Mouse (Mus musculus) large intestine, adult 2 months (tissue): ENCODE results near the gene Zg16. TPM values are rescaled to one million over a fixed set of nuclear protein-coding genes. Genes with fewer than 3 reads are reported as not detected.
A peak's percentile ranks its signal among the peaks of the same experiment; 100 is the strongest.
"Not testable (repeated sequence)": the region's sequence is repeated elsewhere in the genome, so short reads cannot be mapped to it uniquely, and the experiment has no call there.

Experiments
- DNase-seq: peaks from one replicate; pipeline ENCODE4 v3.0.0-alpha.2; 2012; ENCODE audit warnings: low read depth, low spot score
- WGBS: fragments of 180-500 bp; shearing (Covaris S2); methylation state at CpG from one replicate; pipeline ENCODE4 v1.1.7; 2018; 5-methylcytosine and 5-hydroxymethylcytosine counted together
- polyA plus RNA-seq: library from polyadenylated mRNA; depleted of rRNA; stranded (reverse); fragments of >200 nt; gene quantifications from 2 replicates; pipeline ENCODE4 v1.2.3, GENCODE M21; 2012

Gene Zg16
- polyA plus RNA-seq, 1 experiment, result 9,267 TPM

GRCm38 (mm10) chr7:127105551-127105950 lies 18.4 kb upstream of the Zg16 start:
- DNase-seq, result no peak
- WGBS, result 74% methylated on average over 7 of the region's 7 CpGs

GRCm38 (mm10) chr7:127104560-127105332 lies 17.6 kb upstream of the Zg16 start:
- peak; percentile 86 for DNase-seq
- WGBS, result 18% methylated on average over 17 of the region's 17 CpGs

- no peak for DNase-seq
- WGBS, result 65% methylated on average over 6 of the region's 6 CpGs
Measured at GRCm38 (mm10) chr7:127103960-127104359, 16.8 kb upstream of the Zg16 start.

- 86% methylated on average over 6 of the region's 6 CpGs for WGBS
Measured at GRCm38 (mm10) chr7:127102148-127102547, 15.0 kb upstream of the Zg16 start.

GRCm38 (mm10) chr7:127101451-127102016 lies 14.4 kb upstream of the Zg16 start:
- no peak for DNase-seq
- WGBS, result 13% methylated on average over 2 of the region's 2 CpGs

More at GRCm38 (mm10) chr7:127102148-127102547, 15.0 kb upstream of the Zg16 start:
- DNase-seq, result no peak

GRCm38 (mm10) chr7:127099528-127099927 lies 12.4 kb upstream of the Zg16 start:
- no peak for DNase-seq
- WGBS, result 80% methylated on average over 4 of the region's 4 CpGs

- no peak for DNase-seq
- 90% methylated on average over 4 of the region's 4 CpGs for WGBS
Measured at GRCm38 (mm10) chr7:127098950-127099349, 11.8 kb upstream of the Zg16 start.

GRCm38 (mm10) chr7:127098521-127098920 lies 11.4 kb upstream of the Zg16 start:
- no peak for DNase-seq
- 87% methylated on average over 5 of the region's 5 CpGs for WGBS

GRCm38 (mm10) chr7:127096456-127096855 lies 9.3 kb upstream of the Zg16 start:
- no peak for DNase-seq
- WGBS, result 71% methylated on average over 7 of the region's 7 CpGs

GRCm38 (mm10) chr7:127093914-127094313 lies 6.8 kb upstream of the Zg16 start:
- no peak for DNase-seq
- WGBS, result 54% methylated on average over 3 of the region's 3 CpGs

- WGBS, result 73% methylated on average over 16 of the region's 16 CpGs
- DNase-seq, result no peak
Measured at GRCm38 (mm10) chr7:127091114-127091896, 4.2 kb upstream of the Zg16 start, which contains the start of gene AI467606. Gene AI467606 (plus strand): TSS chr7:127091359.

- no peak for DNase-seq
- 91% methylated on average over 20 of the region's 20 CpGs for WGBS
Measured at GRCm38 (mm10) chr7:127090154-127091113, 3.3 kb upstream of the Zg16 start.

GRCm38 (mm10) chr7:127088901-127089845 lies 2.0 kb upstream of the Zg16 start:
- 12% methylated on average over 27 of the region's 27 CpGs for WGBS
- DNase-seq, result no peak

- whole genome bisulfite sequencing, result 44% methylated on average over 3 of the region's 3 CpGs
- no peak for DNase-seq
Measured at GRCm38 (mm10) chr7:127088083-127088482, 955 bp upstream of the Zg16 start.

GRCm38 (mm10) chr7:127085751-127086150 lies 1.4 kb downstream of the Zg16 start:
- WGBS, result 70% methylated on average over 6 of the region's 6 CpGs
- not testable (repeated sequence) for DNase-seq

- no peak for DNase-seq
- 55% methylated on average over 2 of the region's 2 CpGs for WGBS
Measured at GRCm38 (mm10) chr7:127084794-127085193, 2.3 kb downstream of the Zg16 start.

- no peak for DNase-seq
- 28% methylated on average over 4 of the region's 4 CpGs for WGBS
Measured at GRCm38 (mm10) chr7:127083689-127084088, 3.4 kb downstream of the Zg16 start.

- WGBS, result 51% methylated on average over 2 of the region's 2 CpGs
- no peak for DNase-seq
Measured at GRCm38 (mm10) chr7:127082995-127083394, 4.1 kb downstream of the Zg16 start.
